In genomic region chr1:137929764-137930163, GRCm38 (mm10) we compare ENCODE assay signal across 9 mouse cellular contexts.
DNase-seq lines count a peak whose midpoint lies in the region; ATAC-seq lines count a peak whose summit lies in the region.
"Had no signal": no experiment of that assay in that cellular context is flagged by ENCODE, and none has a peak within 500 bp of the region (broad histone marks: within the 10 kb centered on the region; RNA-seq: fewer than 3 reads in every experiment).

No protein-coding gene starts in this region.

- no peak overlapping the region for H3K4me2 ChIP-seq in heart, embryonic 15.5 days
- H3K4me2 ChIP-seq in neural tube, embryonic 15.5 days = no peak overlapping the region

- H3K27me3 ChIP-seq in heart, embryonic 15.5 days = no peaks in the 10 kb centered on the region
- no peaks in the 10 kb centered on the region for H3K27me3 ChIP-seq in neural tube, embryonic 15.5 days (replicated peaks)

- peak overlapping the region; percentile 23 for H3K27ac ChIP-seq in heart, embryonic 15.5 days
- 0 out of 2 replicates have a peak overlapping the region, but pooled peaks have one; percentile 46 for H3K27ac ChIP-seq in neural tube, embryonic 15.5 days (replicated peaks)
- H3K27ac ChIP-seq: macrophage had no signal

- H3K9ac ChIP-seq in heart, embryonic 15.5 days = no peak overlapping the region
- H3K9ac ChIP-seq in neural tube, embryonic 15.5 days (replicated peaks) = no peak overlapping the region

- H3K4me1 ChIP-seq in heart, embryonic 15.5 days (replicated peaks) = peaks cover 29% of the 10 kb centered on the region
- peaks cover 40% of the 10 kb centered on the region for H3K4me1 ChIP-seq in neural tube, embryonic 15.5 days

- DNase-seq in heart, adult 11 months = no peak
- DNase-seq in ovary, adult 18-20 months (ENCODE audit: low spot score) = peak; percentile 12
- DNase-seq in ovary, postnatal 10 days (ENCODE audit: low spot score) = no peak
- peak; percentile 45 to 56 for DNase-seq in cerebellum, postnatal 25 days
- no peak for DNase-seq in layer of hippocampus, postnatal 14 days (ENCODE audit: low spot score in 2 of 2)

- H3K9me3 ChIP-seq in heart, embryonic 15.5 days (replicated peaks) = no peaks in the 10 kb centered on the region
- H3K9me3 ChIP-seq in neural tube, embryonic 15.5 days (replicated peaks) = no peaks in the 10 kb centered on the region

- no peak overlapping the region for H3K4me3 ChIP-seq in heart, embryonic 15.5 days
- H3K4me3 ChIP-seq in neural tube, embryonic 15.5 days (replicated peaks) = no peak overlapping the region

- ATAC-seq in heart, embryonic 15.5 days (replicated peaks; ENCODE audit: insufficient number of reproducible peaks, insufficient read depth, low FRiP score, low read depth) = no peak
- no peak for ATAC-seq in neural tube, embryonic 15.5 days (ENCODE audit: low FRiP score)
- ATAC-seq: intestine, postnatal 0 days had no signal

- peaks cover 24% of the 10 kb centered on the region for H3K36me3 ChIP-seq in heart, embryonic 15.5 days
- peaks cover 13% of the 10 kb centered on the region for H3K36me3 ChIP-seq in neural tube, embryonic 15.5 days

- WGBS in heart, embryonic 15.5 days = 57% methylated on average over 3 of the region's 3 CpGs
- WGBS in neural tube, embryonic 15.5 days = 82% methylated on average over 3 of the region's 3 CpGs

Comparison
In these comparisons a context has a peak if more than half of its experiments do, and no peak if none do; other contexts are left out.
1. DNase-seq: peak in ovary, adult 18-20 months (single experiment) and cerebellum, postnatal 25 days (2 of 2); none in heart, adult 11 months (single experiment), ovary, postnatal 10 days (single experiment) and layer of hippocampus, postnatal 14 days (0 of 2).